Mouse (Mus musculus) bone marrow macrophage, adult 2 months (primary cell): ENCODE measurements at regions not wholly inside any gene's neighbourhood (a gene's known extent, or its start where the extent isn't known, plus 50 kb on each side); places are given as distances from the start of the nearest gene placed in this dataset.

Source experiments
- CTCF ChIP-seq: IDR thresholded peaks from 2 replicates; pipeline ENCODE4 v1.5.1; 2012; ENCODE audit warnings: low read depth, mild to moderate bottlenecking, low read length, moderate library complexity
- POLR2A ChIP-seq: IDR thresholded peaks from 2 replicates; pipeline ENCODE4 v1.6.1; 2012; ENCODE audit warnings: mild to moderate bottlenecking, low read depth, low read length, borderline replicate concordance

GRCm38 (mm10) chr19:54248256-54248936 lies 204.4 kb downstream of the Adra2a start:
- no peak for TF ChIP-seq POLR2A
- TF ChIP-seq CTCF = no peak
